Mouse (Mus musculus) CH12.LX (cell line): Measurements from ENCODE around the gene Hpcal4. TPM values are rescaled to one million over a fixed set of nuclear protein-coding genes. Genes with fewer than 3 reads are reported as not detected.

Source experiments
- DNase-seq: peaks from one replicate; pipeline ENCODE4 v3.0.0-alpha.2; 2013; ENCODE audit errors: extremely low read depth
- H3K27ac ChIP-seq: 2 replicates; pipeline ENCODE4 v1.5.1; 2012; ENCODE audit warnings: low read depth, mild to moderate bottlenecking, control low read depth, moderate library complexity; ENCODE audit not compliant: insufficient read depth
- H3K27me3 ChIP-seq: replicated peaks from 2 replicates; pipeline ENCODE3; 2012; ENCODE audit warnings: inconsistent platforms
- H3K36me3 ChIP-seq, 2 experiments: replicated peaks in 1 of 2; 2 replicates each; pipeline versions ENCODE3 to v1.6.1; 2012; ENCODE audit warnings: inconsistent platforms in 1 of 2, low read length in 1 of 2, mild to moderate bottlenecking in 1 of 2, mixed read lengths in 1 of 2, moderate library complexity in 1 of 2; ENCODE audit not compliant: control insufficient read depth in 1 of 2, insufficient read depth in 1 of 2
- H3K4me1 ChIP-seq, 2 experiments: 2 replicates each; pipeline ENCODE4 v1.6.1; 2012; ENCODE audit warnings: inconsistent platforms in 1 of 2, moderate library complexity in 1 of 2; ENCODE audit not compliant: insufficient read depth in 2 of 2, control insufficient read depth in 1 of 2
- H3K4me2 ChIP-seq: 2 replicates; pipeline ENCODE4 v1.6.1; 2012; ENCODE audit warnings: low read depth, mild to moderate bottlenecking, control low read depth; ENCODE audit not compliant: poor library complexity, insufficient read depth, severe bottlenecking
- H3K4me3 ChIP-seq, 3 experiments: fragments of 150-350 bp in 1 of 3; sonication (generic) in 1 of 3; replicated peaks in 1 of 3; 2 replicates each; pipeline versions ENCODE3 to v1.5.1; 2011 to 2012; ENCODE audit warnings: low read depth in 2 of 3, low read length in 2 of 3, mild to moderate bottlenecking in 2 of 3, moderate library complexity in 2 of 3, control low read depth in 1 of 3, improper control_type of control experiment in 1 of 3, inconsistent platforms in 1 of 3, mixed read lengths in 1 of 3; ENCODE audit not compliant: poor library complexity in 1 of 3
- H3K79me2 ChIP-seq: replicated peaks from 2 replicates; pipeline ENCODE4 v1.6.1; 2012; ENCODE audit warnings: mild to moderate bottlenecking, moderate library complexity; ENCODE audit not compliant: control insufficient read depth, poor library complexity, insufficient read depth, severe bottlenecking; ENCODE audit errors: extremely low read depth
- H3K9ac ChIP-seq: 2 replicates; pipeline ENCODE4 v1.6.1; 2012; ENCODE audit warnings: low read depth, mild to moderate bottlenecking, control low read depth, moderate library complexity; ENCODE audit not compliant: insufficient read depth
- H3K9me3 ChIP-seq: replicated peaks from 2 replicates; pipeline ENCODE3; 2012; ENCODE audit warnings: low read length, inconsistent platforms, mixed read lengths
- CHD2 ChIP-seq: IDR thresholded peaks from 2 replicates; pipeline ENCODE4 v1.6.1; 2011; ENCODE audit warnings: low read length, improper control_type of control experiment
- E2F4 ChIP-seq: IDR thresholded peaks from 2 replicates; pipeline ENCODE4 v1.6.1; 2011; ENCODE audit warnings: low read depth, low read length, improper control_type of control experiment; ENCODE audit not compliant: insufficient replicate concordance
- ELF1 ChIP-seq: IDR thresholded peaks from 2 replicates; pipeline ENCODE4 v1.6.1; 2014; ENCODE audit warnings: low read depth, mild to moderate bottlenecking, inconsistent platforms, low read length, improper control_type of control experiment
- EP300 ChIP-seq: IDR thresholded peaks from 2 replicates; pipeline ENCODE4 v1.6.1; 2011; ENCODE audit warnings: low read length, improper control_type of control experiment
- ETS1 ChIP-seq: conservative IDR thresholded peaks from 2 replicates; pipeline ENCODE4 v1.6.1; 2012; ENCODE audit warnings: low read depth, mild to moderate bottlenecking, inconsistent platforms, low read length, improper control_type of control experiment, moderate library complexity
- IRF4 ChIP-seq: IDR thresholded peaks from 2 replicates; pipeline ENCODE4 v1.6.1; 2014; ENCODE audit warnings: low read depth, mild to moderate bottlenecking, inconsistent platforms, low read length, improper control_type of control experiment
- JUN ChIP-seq: IDR thresholded peaks from 2 replicates; pipeline ENCODE4 v1.6.1; 2011; ENCODE audit warnings: low read depth, mild to moderate bottlenecking, low read length, improper control_type of control experiment, moderate library complexity; ENCODE audit not compliant: insufficient read depth
- MAFK ChIP-seq: IDR thresholded peaks from 2 replicates; pipeline ENCODE4 v1.6.1; 2011; ENCODE audit warnings: low read length, improper control_type of control experiment; ENCODE audit not compliant: insufficient replicate concordance
- MAX ChIP-seq: IDR thresholded peaks from 2 replicates; pipeline ENCODE4 v1.6.1; 2011; ENCODE audit warnings: low read length, improper control_type of control experiment
- MAZ ChIP-seq: IDR thresholded peaks from 2 replicates; pipeline ENCODE4 v1.6.1; 2012; ENCODE audit warnings: low read depth, mild to moderate bottlenecking, inconsistent platforms, low read length, improper control_type of control experiment, moderate library complexity
- MEF2A ChIP-seq: IDR thresholded peaks from 2 replicates; pipeline ENCODE4 v1.6.1; 2014; ENCODE audit warnings: low read depth, mild to moderate bottlenecking, inconsistent platforms, low read length, improper control_type of control experiment, borderline replicate concordance
- MXI1 ChIP-seq: IDR thresholded peaks from 2 replicates; pipeline ENCODE4 v1.6.1; 2011; ENCODE audit warnings: mild to moderate bottlenecking, low read depth, low read length, improper control_type of control experiment
- POLR2A ChIP-seq: IDR thresholded peaks from 2 replicates; pipeline ENCODE4 v1.6.1; 2011; ENCODE audit warnings: low read depth, mild to moderate bottlenecking, improper control_type of control experiment, low read length
- SIN3A ChIP-seq: IDR thresholded peaks from 2 replicates; pipeline ENCODE4 v1.6.1; 2012; ENCODE audit warnings: low read length, improper control_type of control experiment, inconsistent platforms
- UBTF ChIP-seq: IDR thresholded peaks from 2 replicates; pipeline ENCODE4 v1.6.1; 2012; ENCODE audit warnings: low read depth, mild to moderate bottlenecking, inconsistent platforms, low read length, improper control_type of control experiment, moderate library complexity
- ZC3H11A ChIP-seq: IDR thresholded peaks from 2 replicates; pipeline ENCODE4 v1.6.1; 2012; ENCODE audit warnings: low read depth, mild to moderate bottlenecking, inconsistent platforms, low read length, improper control_type of control experiment
- ZMIZ1 ChIP-seq: IDR thresholded peaks from 2 replicates; pipeline ENCODE4 v1.6.1; 2012; ENCODE audit warnings: low read depth, mild to moderate bottlenecking, inconsistent platforms, low read length, improper control_type of control experiment
- ZNF384 ChIP-seq: IDR thresholded peaks from 2 replicates; pipeline ENCODE4 v1.6.1; 2012; ENCODE audit warnings: low read depth, low read length, improper control_type of control experiment, inconsistent platforms
- dilution Hi-C: fragments of 300-500 bp; cut with MboI; formaldehyde crosslinking; loops from 2 replicates; pipeline ENCODE4 v1.14.3; 2020; ENCODE audit warnings: low sequenced_read_pairs; ENCODE audit not compliant: extremely low pct_unique_long_range_greater_than_20kb, extremely low pct_ligation_motif_present
- in situ Hi-C: fragments of 300-500 bp; cut with MboI; formaldehyde crosslinking; loops from 3 replicates; pipeline ENCODE4 v1.14.3; 2019; ENCODE audit warnings: low sequenced_read_pairs, low pct_ligation_motif_present, low pct_unique_long_range_greater_than_20kb, mixed read lengths
- polyA plus RNA-seq: library from polyadenylated mRNA; unstranded; fragments of >175 nt; gene quantifications from 2 replicates; pipeline ENCODE4 v1.2.1, GENCODE M21; 2012; ENCODE audit warnings: low read depth; ENCODE audit not compliant: insufficient read length
- total RNA-seq, 2 experiments: library from RNA; depleted of rRNA; stranded (reverse); fragments of 300-350 nt in 1 of 2; fragments of >200 nt in 1 of 2; gene quantifications; 2 replicates each; pipeline ENCODE4 v1.2.3; 2012 to 2014

Gene Hpcal4
- total and polyA plus RNA-seq, 3 experiments = not detected

GRCm38 (mm10) chr4:123183239-123184056, 421 bp downstream of the Hpcal4 start:
- Histone ChIP-seq H3K36me3 (no peaks in the 10 kb centered on the region), H3K4me1 (peaks cover 2 to 5% of the 10 kb centered on the region in 2 experiments; a peak in 3 of 4 replicates)
- in situ Hi-C loops (no loop called here), dilution Hi-C loops (no loop called here)
- DNase-seq = peak; percentile 54
- 0 out of 2 replicates have a peak, but pooled peaks have one; percentile 31 for TF ChIP-seq CHD2
- no peak for TF ChIP-seq E2F4
- TF ChIP-seq MAX = no peak
- TF ChIP-seq, all 38 proteins: peak for 1
- Histone ChIP-seq H3K27ac (no peak overlapping the region), H3K79me2 (no peaks in the 10 kb centered on the region), H3K9ac (no peak overlapping the region), H3K4me2 (peak overlapping the region; percentile 87), H3K4me3 (peak overlapping the region; percentile 6 to 60 (median 13)), H3K27me3 (peaks cover 98% of the 10 kb centered on the region), H3K9me3 (no peaks in the 10 kb centered on the region)

DNA sequence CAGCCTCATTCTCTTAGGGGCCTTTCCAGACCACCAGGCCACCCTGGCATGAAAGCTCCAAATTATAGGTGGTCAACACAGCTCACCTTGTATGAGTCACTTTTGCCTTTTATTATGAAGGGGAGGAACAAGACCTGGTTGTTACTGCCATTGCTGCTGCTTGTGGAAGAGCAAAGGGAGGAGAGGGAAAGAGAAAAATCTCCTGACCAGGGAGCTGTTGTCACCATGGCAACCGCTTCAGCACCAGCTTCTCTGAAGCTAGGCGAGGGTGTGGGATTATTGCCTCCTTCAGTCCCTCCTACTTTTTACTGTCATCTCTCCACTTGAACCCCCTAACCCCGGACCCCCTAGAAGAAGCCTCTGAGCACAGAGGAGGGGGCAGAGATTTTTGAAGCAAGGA, 1.8 kb downstream of the Hpcal4 start:
- H3K79me2 ChIP-seq = no peaks in the 10 kb centered on the region
- no peaks in the 10 kb centered on the region for H3K9me3 ChIP-seq
- H3K4me1 ChIP-seq = peaks cover 2 to 5% of the 10 kb centered on the region in 2 experiments; a peak in 3 of 4 replicates
- dilution Hi-C loops (no loop called here), in situ Hi-C loops (no loop called here)
- no peak overlapping the region for H3K4me3 ChIP-seq
- peaks cover 98% of the 10 kb centered on the region for H3K27me3 ChIP-seq
- TF ChIP-seq MAFK (no peak), SIN3A (no peak), JUN (no peak), UBTF (no peak), MEF2A (no peak), E2F4 (no peak), MAZ (no peak), IRF4 (no peak), POLR2A (no peak), ZNF384 (no peak), ZC3H11A (no peak), ZMIZ1 (no peak), ELF1 (no peak), MXI1 (no peak), EP300 (no peak), ETS1 (no peak)
- no peak for DNase-seq
- H3K9ac ChIP-seq = no peak overlapping the region
- H3K4me2 ChIP-seq = no peak overlapping the region
- no peaks in the 10 kb centered on the region for H3K36me3 ChIP-seq
- no peak overlapping the region for H3K27ac ChIP-seq
